Mouse (Mus musculus) erythroblast, embryonic 14.5 days (primary cell): Measurements from ENCODE around the gene Ankle2. TPM values are rescaled to one million over a fixed set of nuclear protein-coding genes. Genes with fewer than 3 reads are reported as not detected.

ENCODE experiments used
- H3K27me3 ChIP-seq: 2 replicates; pipeline ENCODE4 v1.6.1; 2012; ENCODE audit warnings: inconsistent platforms; ENCODE audit not compliant: control insufficient read depth
- H3K36me3 ChIP-seq: 2 replicates; pipeline ENCODE4 v1.6.1; 2012; ENCODE audit warnings: mild to moderate bottlenecking, inconsistent platforms; ENCODE audit not compliant: control insufficient read depth
- H3K4me1 ChIP-seq: 2 replicates; pipeline ENCODE4 v1.6.1; 2012; ENCODE audit warnings: inconsistent platforms; ENCODE audit not compliant: control insufficient read depth
- H3K4me3 ChIP-seq: replicated peaks from 2 replicates; pipeline ENCODE3; 2012; ENCODE audit warnings: moderate library complexity, mild to moderate bottlenecking, inconsistent platforms
- H3K9me3 ChIP-seq: 2 replicates; pipeline ENCODE4 v1.6.1; 2012; ENCODE audit warnings: low read length, inconsistent platforms, mixed read lengths; ENCODE audit not compliant: control insufficient read depth
- GATA1 ChIP-seq: IDR thresholded peaks from 2 replicates; pipeline ENCODE4 v1.6.1; 2012; ENCODE audit warnings: low read length, inconsistent platforms, mixed read lengths
- TAL1 ChIP-seq: IDR thresholded peaks from 3 replicates; pipeline ENCODE4 v1.6.1; 2012; ENCODE audit warnings: low read length, inconsistent platforms, mixed read lengths
- polyA plus RNA-seq: library from polyadenylated mRNA; stranded (reverse); fragments of >175 nt; gene quantifications from 2 replicates; pipeline ENCODE4 v1.2.3, GENCODE M21; 2012

Ankle2 gene
- polyA plus RNA-seq, 1 experiment: 0.27 TPM

DNA sequence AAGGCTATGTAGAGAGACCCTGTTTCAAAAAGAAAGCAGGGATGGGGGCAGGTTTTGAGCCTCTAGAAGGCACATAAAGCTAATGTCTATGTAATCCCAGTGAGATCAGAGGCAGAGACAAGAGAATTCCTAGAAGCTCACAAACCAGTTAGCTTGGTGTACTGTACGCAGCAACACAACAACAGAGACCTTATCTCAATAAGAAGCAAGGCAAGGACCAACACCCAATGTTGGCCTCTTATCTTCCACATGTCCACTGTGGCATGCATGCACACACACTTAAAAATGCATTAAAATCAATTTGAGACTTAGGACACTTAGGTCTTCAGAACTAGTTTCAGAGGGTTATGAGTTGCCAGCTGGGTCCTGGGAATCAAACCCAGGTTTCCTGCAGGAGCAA lies 60.8 kb downstream of the Ankle2 start:
- peaks cover 87% of the 10 kb centered on the region for H3K36me3 ChIP-seq
- H3K9me3 ChIP-seq: no peaks in the 10 kb centered on the region
- H3K27me3 ChIP-seq: no peaks in the 10 kb centered on the region

DNA sequence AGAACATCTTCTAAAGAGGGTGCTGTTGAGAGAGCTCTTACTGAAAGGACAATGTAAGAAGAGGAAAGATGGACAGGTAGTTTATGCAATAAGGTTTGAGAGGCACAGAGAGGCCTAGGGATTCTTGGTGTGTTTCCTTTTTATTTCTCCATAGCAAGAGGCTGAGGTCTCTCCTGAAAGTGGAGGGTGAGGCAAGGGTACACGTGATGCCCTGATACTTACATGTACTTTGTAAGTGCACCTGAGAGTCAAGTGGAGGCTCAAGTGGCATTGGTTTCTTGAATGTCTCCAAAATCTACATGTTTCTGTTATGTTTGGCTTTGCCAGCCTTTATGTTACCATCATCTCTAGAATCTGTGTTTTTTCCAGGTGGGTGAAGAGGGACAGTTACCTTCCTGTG lies 65.8 kb downstream of the Ankle2 start:
- no peak for TF ChIP-seq TAL1
- TF ChIP-seq GATA1: no peak
- no peak overlapping the region for H3K4me3 ChIP-seq
- no peaks in the 10 kb centered on the region for H3K27me3 ChIP-seq
- H3K4me1 ChIP-seq: peaks cover under 1% of the 10 kb centered on the region; the same call in 1 of the 2 replicates
- peaks cover 96% of the 10 kb centered on the region for H3K36me3 ChIP-seq
- H3K9me3 ChIP-seq: no peaks in the 10 kb centered on the region

More for the DNA sequence above, 60.8 kb downstream of the Ankle2 start:
- H3K4me3 ChIP-seq: no peak overlapping the region
- peaks cover 28% of the 10 kb centered on the region for H3K4me1 ChIP-seq
- TF ChIP-seq TAL1 (no peak), GATA1 (no peak)

DNA sequence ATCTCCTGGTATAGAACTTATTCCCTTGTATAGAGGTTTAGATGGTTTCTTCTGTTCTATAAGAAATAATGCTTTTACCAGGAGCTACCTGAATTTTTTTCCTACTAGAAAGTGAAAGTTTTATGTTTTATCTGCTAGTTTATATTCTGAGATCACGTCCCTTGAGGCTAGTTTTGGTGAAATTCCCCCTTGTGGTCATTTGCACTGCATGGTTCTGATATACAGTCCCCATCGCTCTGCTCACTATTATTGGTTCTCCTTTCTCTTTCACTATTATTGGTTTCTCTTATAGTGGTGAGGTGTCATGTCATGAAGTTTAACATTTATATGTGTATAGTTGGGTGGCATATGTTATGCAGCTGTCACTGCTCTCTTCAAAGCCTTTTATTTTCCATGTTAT lies 69.8 kb downstream of the Ankle2 start:
- no peaks in the 10 kb centered on the region for H3K4me1 ChIP-seq
- no peak overlapping the region for H3K4me3 ChIP-seq
- H3K27me3 ChIP-seq: no peaks in the 10 kb centered on the region
- H3K36me3 ChIP-seq: peaks cover 99% of the 10 kb centered on the region
- H3K9me3 ChIP-seq: no peaks in the 10 kb centered on the region
- TF ChIP-seq TAL1 (no peak), GATA1 (no peak)

Other genes starting within 250 kb of the Ankle2 start
- gene Zfp932, start 234.5 kb upstream of the Ankle2 start, polyA plus RNA-seq: 0.07 TPM in 1 of 2 replicates, not detected in the other
- gene Gm17655, start 158.5 kb upstream of the Ankle2 start, polyA plus RNA-seq: not detected in 2 replicates
- gene Gm35315, start 136.6 kb upstream of the Ankle2 start, polyA plus RNA-seq: 0.02 TPM in 1 of 2 replicates, not detected in the other
- gene Plcxd1, start 131.0 kb upstream of the Ankle2 start, polyA plus RNA-seq: 0.03 TPM in 1 of 2 replicates, not detected in the other
- 2.2 and 2.8 TPM in 2 replicates for gene Gtpbp6, start 122.8 kb upstream of the Ankle2 start, polyA plus RNA-seq
- 0.01 and 0.02 TPM in 2 replicates for gene Zfp605, start 120.9 kb upstream of the Ankle2 start, polyA plus RNA-seq
- 2.5 and 4.0 TPM in 2 replicates for gene Chfr, start 95.2 kb upstream of the Ankle2 start, polyA plus RNA-seq
- gene Golga3, start 54.3 kb upstream of the Ankle2 start, polyA plus RNA-seq: 0.05 and 0.09 TPM in 2 replicates
- 0.82 and 1.2 TPM in 2 replicates for gene Pgam5, start 38.9 kb downstream of the Ankle2 start, polyA plus RNA-seq
- gene Pxmp2, start 55.2 kb downstream of the Ankle2 start, polyA plus RNA-seq: 2.8 and 4.4 TPM in 2 replicates
- gene Pole, start 55.3 kb downstream of the Ankle2 start, polyA plus RNA-seq: 1.5 and 1.7 TPM in 2 replicates
- gene P2rx2, start 112.2 kb downstream of the Ankle2 start, polyA plus RNA-seq: not detected in 2 replicates
- gene Lrcol1, start 113.7 kb downstream of the Ankle2 start, polyA plus RNA-seq: not detected in 2 replicates
- 10.6 and 11.5 TPM in 2 replicates for gene Fbrsl1, start 217.5 kb downstream of the Ankle2 start, polyA plus RNA-seq